Mouse (Mus musculus): ENCODE results near the gene Hoxd3.

Gene Hoxd3

GRCm38 (mm10) chr2:74679596-74679971 is 32.1 kb upstream of the Hoxd3 start:
- no peak for DNase-seq (ENCODE audit: low spot score in 2 of 2)

GRCm38 (mm10) chr2:74679980-74680379 is 31.7 kb upstream of the Hoxd3 start:
- DNase-seq (ENCODE audit: low spot score in 2 of 2), result no peak

- no peak for DNase-seq (ENCODE audit: low spot score in 2 of 2)
These were observed 30.9 kb upstream of the Hoxd3 start for GRCm38 (mm10) chr2:74680561-74681398.

DNA sequence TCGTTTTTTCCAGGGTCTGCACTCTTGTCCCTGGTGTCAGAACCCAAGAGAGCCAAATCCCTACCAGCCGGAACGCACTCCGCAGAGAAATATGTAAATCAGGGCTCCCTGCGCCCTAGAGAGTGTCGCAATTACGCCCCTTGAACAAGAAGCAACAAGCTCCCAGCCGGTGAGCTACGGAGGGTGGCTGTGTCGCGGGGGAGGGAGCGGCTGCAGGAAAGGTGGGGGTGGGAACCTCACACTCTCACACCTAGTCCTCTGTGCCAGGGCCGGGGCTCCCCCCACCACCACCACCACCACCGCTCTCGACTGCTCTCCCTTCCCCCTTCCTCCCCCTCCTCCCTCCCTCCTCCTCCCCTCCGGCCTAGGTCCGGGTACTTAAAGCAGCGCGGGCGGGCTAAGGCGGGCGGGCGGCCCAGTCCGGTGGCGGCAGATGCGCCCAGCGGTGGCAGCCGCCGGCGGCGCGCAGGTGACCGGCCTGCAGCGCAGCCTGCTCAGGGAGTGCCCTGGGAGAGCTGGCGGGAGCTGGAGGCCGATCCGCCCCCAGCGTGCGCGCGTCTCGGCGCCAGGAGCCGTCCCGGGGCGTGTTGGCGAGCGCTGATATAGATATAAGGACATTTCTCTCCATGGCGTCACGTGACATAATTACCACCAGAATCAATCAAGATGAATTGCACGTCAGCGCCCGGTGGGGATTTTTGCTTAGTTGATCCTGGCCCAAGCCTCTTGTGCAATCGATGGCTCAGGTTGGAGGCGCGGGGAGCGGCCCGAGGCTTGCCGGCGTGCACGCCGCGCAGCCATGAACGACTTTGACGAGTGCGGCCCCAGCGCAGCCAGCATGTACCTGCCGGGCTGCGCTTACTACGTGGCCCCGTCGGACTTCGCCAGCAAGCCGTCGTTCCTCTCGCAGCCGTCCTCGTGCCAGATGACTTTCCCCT is 29.9 kb upstream of the Hoxd3 start:
- DNase-seq (ENCODE audit: low spot score in 2 of 2), result no peak

GRCm38 (mm10) chr2:74682796-74683195 is 28.9 kb upstream of the Hoxd3 start:
- no peak for DNase-seq (ENCODE audit: low spot score in 2 of 2)

DNA sequence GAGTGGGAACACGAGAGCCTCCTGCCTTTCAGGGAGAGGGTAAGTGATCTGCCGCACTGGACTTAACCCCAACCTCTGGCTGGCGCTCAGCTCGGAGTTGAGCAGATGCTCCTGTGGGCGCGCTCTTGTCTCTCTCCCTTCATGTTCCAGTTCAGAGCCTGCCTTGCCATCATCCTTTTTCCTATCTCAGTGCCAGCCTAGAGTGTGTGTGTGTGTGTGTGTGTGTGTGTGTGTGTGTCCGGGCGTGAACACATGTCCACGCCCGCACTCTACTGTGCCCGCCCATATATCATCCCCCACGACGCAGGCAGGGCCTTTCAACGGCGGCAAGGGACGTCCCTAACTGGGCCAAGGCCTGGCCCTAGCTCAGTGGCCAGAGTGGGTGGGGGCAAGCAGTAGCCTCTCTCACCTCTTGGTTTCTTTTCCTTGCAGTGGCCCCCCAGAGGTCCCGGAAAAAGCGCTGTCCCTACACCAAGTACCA is 28.2 kb upstream of the Hoxd3 start:
- no peak for DNase-seq (ENCODE audit: low spot score in 2 of 2)

GRCm38 (mm10) chr2:74684106-74684505 is 27.6 kb upstream of the Hoxd3 start:
- DNase-seq (ENCODE audit: low spot score in 2 of 2), result no peak

DNA sequence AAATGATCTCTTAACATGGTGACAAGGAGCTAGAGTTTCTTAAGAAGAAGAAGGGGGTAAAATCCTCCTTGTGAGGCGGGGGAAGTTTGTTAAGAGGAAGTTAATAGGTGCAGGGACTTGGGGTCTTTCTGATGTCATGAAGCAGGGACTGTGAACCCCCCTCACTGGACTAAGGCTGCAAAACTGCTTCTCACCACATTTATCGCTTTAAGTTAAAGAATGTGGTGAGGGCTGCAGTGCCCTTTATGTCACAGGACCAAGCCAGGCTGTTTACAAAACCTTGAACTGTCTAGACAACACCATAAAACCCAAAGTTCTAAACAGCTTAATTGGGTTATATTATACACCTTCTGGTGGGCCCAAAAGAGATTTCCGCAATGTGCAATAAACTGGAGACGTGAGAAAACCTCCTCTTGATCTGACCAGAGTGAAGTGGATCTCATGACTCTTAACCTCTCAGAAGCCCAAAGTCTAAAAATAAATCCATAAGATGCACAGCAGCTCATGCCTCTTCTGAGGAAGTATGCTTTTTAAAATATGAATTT is 26.6 kb upstream of the Hoxd3 start:
- no peak for DNase-seq (ENCODE audit: low spot score in 2 of 2)

DNA sequence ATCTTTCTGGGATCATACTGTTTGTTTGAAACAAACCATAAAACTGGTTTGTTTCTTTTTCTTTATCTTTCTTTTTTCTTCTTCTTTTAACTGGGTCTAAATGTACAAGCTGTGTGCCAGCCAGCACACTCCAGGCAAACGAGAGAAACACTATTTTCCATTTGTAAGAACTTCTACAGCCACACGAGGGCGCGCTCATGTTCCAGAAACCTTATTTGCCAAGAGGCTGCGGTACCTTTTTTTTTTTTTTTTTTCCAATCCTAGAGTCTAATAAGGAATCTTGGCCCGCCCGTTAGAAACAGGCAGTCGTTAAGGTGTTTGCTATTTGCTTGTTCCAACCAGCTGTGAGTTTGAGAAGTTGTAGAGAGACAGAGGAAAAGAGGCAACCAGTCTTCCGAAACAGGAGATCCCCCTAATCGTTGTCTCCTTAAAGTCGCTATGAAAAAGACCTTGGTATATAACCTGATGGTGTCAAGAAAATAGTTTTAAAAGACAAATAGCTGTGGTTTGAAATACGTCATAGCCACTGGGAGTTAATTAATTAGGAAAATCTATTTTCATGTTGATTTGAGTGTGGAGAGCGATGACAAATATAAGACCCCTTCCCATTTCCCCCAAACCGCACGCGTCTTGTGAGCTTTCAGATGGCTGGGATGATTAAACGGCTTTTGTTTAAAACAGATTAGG is 25.3 kb upstream of the Hoxd3 start:
- peak in 1 of 2 experiments; percentile 47 for DNase-seq (ENCODE audit: low spot score in 2 of 2)

DNA sequence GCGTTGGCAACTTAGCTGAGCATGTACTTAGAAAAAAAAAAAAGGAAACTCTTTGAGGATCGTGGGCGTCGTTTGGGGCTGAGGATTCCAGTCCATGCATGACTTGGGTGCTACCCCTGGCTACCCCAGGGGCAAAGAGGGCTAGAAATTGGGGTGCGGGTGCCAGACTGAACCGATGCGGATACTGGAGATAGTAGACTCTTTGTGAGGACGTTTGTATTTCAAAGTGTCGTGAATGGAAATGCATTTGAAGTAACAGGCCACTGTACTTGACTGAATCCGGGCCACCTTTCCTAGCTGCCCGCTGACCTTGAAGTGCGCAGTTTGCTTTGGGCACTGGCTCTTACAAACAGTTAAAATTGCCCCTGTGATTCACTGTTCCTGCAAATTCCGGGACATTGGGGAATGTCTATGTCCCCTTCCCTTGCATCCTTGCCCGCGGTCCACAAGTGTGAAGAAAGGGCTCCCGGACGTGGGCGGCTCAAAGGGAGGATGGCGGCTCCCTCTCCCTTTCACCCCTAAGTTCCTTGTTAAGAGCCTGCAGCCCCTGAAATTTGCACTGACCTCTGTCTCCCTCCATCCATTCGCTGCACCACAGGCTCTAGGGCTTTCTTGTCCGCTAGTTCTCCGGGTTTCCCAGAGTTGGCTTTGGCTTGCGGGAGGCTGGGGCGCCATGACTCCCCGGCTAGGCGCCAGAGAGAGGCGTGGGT is 24.6 kb upstream of the Hoxd3 start:
- DNase-seq (ENCODE audit: low spot score in 2 of 2), result no peak

DNA sequence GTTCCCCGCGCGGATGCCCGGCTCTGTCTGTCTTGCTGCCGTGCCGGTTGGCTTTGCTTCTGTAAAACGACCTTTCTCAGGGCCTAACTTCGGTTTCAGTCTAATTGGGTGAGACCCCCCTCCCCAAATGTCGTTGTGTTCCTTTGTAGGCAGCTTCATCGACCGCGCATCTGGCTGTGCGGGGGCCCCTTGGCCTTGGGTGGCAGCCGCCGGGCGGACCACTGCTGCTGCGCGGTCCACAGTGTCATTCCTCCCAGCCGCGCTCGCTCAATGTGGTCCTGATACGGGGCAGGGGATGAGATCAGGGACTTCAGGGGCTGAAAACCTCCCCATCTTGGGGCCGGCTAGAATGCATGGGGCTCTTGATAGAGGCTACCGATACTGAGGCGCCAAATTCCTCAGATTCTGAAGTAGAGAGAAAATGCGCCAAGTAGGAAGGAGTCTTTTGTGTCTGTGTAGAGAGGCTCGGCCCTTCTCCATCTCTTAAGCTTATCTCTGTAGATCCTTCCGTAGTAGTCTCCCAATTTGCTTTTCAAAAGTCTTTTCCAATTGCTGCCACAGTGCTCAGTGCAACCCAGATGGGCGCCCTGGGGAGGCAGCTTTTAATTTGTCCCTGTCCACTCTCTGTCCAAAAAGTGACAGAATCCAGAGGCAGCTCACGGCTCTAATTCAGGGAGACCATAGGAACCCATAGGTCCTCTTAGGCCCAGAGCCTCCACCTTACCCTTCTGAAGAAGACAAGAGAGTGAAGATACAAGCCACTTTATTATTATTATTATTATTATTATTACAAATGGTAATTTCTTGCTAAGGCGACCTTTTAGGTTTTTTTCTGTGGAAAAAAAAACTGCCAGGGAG is 23.8 kb upstream of the Hoxd3 start:
- no peak for DNase-seq (ENCODE audit: low spot score in 2 of 2)

GRCm38 (mm10) chr2:74688795-74689573 is 22.7 kb upstream of the Hoxd3 start:
- no peak for DNase-seq (ENCODE audit: low spot score in 2 of 2)

DNA sequence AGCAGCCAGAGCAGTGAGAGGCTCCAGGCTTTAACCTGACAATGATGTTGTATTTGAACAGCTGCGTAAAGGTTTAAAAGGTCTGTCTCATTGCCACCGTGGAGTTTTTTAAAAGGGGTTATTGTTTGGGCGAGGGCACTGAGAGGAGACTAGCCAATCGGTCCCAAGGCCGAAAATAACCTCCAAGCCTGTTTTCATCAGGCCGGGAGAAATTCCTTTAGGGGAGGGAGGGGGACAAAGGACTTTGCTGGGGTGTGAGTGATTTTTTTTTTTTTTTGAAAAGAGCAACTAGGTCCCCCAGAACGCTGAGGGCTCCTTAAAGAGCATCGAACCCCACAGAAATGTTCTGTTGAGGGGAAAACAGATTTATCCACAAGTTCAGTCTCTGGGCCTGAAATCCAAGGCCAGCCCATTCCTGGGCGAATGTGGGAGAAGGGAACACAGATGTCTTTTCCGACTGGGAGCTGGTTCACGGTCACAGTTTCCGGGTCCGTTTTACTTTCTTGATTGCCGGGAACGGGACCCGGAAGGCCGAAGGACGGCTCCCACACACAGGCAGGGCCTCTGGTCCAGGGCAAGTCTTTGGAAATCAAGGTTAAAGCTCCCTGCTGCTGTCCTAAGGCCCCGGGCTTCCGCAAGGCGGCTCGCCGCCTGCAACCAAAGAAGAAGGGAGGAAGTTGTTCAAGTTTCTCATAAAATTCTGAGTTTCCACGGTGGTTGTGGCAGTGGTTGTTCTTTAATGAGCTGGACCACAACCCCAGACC is 22.0 kb upstream of the Hoxd3 start:
- no peak for DNase-seq (ENCODE audit: low spot score in 2 of 2)

DNA sequence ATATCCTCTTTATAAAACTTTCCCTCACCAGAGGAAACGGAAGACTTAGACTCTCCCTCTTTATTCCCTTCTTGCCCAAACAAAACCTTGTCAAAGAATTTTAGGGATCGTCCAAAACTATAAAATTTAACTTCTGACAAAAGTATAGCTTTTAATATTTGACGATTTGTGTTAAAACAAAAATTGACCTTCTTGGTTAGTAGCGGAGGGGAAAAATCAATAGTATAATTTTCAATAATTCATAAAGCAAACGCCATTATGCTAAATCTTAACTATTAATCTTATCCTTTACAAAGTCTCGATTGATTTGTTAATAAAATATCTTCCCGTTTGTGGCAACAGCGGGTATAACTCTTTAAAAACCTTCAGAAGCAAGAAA is 21.4 kb upstream of the Hoxd3 start:
- no peak for DNase-seq (ENCODE audit: low spot score in 2 of 2)

DNA sequence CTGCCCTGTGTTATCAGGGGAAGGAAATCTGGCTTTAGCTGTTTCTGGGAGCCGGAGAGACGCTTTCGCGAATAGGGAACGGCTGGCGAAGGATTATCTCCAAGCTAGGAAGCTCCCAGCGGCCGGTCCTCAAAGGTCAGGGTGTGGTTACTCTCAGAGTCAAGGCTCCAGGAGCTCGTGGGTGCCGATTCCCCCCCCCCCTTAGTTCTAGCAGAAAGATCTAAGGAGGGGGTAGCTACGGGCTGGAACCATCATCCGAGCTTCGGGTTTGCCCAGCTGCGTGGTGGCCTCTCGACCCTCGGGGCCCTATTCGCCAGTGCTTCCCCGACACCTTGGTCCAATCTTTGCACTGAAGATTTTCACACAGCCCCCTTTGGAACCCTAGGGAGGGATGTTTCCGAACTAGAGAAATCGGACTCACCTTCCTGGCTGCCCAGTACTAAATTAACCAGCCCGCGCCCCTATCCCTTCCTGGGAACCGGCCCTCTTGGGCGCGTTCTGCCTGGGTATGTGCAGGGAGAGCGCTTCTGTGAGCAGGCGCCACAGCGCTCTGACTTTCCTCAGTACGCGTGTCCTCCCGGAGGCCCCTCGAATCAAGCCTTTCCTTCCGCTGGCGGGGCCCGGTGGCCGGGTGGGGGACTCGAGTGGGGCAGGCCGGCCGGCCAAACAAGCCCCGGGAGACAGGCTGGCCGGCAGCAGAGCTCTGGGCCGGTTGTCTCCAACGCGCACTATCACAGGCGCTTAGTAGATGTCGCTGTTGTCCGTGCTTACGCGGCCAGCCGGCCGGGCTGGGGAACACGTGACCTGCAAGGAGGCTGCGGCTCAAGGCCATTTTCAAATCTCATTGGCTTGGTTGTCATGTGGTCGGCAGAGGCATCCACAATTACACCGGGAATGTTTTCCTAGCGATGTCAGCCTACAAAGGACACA is 20.4 kb upstream of the Hoxd3 start, which contains the start of gene Hoxd10:
TSS of gene Hoxd10 (plus strand) at position 903 of the 930 bp plus-strand sequence.
- DNase-seq (ENCODE audit: low spot score in 2 of 2), result no peak

DNA sequence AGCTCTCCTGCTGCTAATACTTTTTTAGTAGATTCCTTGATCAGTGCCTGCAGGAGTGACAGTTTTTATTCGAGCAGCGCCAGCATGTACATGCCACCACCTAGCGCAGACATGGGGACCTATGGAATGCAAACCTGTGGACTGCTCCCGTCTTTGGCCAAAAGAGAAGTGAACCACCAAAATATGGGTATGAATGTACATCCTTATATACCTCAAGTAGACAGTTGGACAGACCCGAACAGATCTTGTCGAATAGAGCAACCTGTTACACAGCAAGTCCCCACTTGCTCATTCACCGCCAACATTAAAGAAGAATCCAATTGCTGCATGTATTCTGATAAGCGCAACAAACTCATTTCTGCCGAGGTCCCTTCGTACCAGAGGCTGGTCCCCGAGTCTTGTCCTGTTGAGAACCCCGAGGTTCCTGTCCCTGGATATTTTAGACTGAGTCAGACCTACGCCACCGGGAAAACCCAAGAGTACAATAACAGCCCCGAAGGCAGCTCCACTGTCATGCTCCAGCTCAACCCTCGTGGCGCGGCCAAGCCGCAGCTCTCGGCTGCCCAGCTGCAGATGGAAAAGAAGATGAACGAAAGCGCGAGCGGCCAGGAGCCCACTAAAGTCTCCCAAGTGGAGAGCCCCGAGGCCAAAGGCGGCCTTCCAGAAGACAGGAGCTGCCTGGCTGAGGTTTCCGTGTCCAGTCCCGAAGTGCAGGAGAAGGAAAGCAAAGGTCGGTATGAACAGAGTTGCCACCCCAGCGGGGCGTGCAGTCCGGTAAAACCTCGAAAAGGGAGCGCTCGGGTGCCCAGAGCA is 19.5 kb upstream of the Hoxd3 start:
- DNase-seq (ENCODE audit: low spot score in 2 of 2), result no peak
